Mouse (Mus musculus): Measurements from ENCODE around the gene Slc24a1. TPM values are rescaled to one million over a fixed set of nuclear protein-coding genes. Genes with fewer than 3 reads are reported as not detected.

The Slc24a1 gene
- polyA plus RNA-seq, 1 experiment: not detected

DNA sequence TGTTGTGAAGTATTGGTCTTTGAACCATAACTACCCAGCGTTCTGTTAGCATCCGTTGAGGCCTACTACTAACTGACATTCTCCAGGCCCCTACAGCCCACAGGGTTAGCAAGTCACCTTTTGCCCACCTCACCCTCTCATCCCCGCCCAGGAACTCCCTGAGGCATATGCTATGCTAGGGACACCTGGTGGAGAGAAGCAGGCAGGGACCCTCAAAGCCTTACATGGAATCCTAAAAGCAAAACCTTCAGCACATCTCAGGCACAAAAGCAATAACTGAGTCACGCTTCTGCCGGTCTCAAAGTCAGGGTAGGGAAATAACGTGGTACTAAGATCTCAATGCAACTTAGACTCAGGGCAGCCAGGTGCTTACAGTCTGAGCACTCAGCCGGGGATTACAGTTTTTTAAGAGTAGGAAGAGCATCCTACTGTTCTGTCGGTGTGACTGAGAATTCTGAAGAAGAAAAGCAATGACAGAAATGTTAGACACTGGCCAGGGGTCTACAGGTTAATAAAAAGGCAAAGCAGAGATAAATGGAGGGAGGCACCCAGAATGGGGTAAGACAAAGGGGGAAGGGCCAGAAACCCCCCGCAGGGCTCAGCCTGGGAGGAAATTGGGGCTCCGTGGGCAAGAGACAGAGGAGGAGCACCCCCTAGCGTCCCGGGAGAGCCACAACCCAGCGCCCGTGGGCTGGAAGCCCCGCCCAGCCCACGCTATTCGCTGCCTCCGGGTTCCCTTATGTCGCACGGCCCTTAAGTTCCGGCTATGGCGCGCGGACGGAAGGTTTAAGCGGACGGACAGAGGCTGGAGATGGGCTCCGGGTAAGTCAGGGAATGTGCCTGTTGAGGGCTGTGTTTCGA, 8.9 kb upstream of the Slc24a1 start, which contains the start of gene Ints14:
TSS of gene Ints14 (plus strand) at position 789 of the 861 bp plus-strand sequence.
- H3K4me3 ChIP-seq (ENCODE audit: insufficient read depth, low read length): peak within 1 kb of the TSS; percentile 97
- TF ChIP-seq POLR2A (IDR thresholded peaks at IDR 0.05; ENCODE audit: borderline replicate concordance, low read depth, low read length) (peak; percentile 74; the same call in 1 of the 2 replicates), CTCF (IDR thresholded peaks at IDR 0.05; ENCODE audit: low read depth, low read length) (peak; percentile 82)
- H3K4me1 ChIP-seq (ENCODE audit: control insufficient read depth, insufficient read depth, low read length): peaks cover 13% of the 10 kb centered on the region
- H3K27ac ChIP-seq (ENCODE audit: insufficient read depth, low read depth, low read length): peak within 1 kb of the TSS; percentile 76

DNA sequence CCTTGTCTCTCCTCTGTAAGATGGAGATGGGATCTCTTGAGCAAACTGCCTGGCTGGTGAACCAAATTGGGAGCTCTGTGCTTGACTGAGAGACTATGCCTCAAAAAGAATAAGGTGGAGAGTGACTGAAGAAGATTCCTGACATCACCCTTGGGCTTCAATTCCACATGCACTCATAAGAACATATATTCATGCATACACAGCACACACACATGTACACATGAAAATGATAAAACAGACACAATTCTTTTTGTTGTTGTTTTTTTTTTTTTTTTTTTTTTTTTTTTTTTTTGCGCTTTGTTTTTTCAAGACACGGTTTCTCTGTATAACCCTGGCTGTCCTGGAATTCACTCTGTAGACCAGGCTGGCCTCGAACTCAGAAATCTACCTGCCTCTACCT, 5.9 kb upstream of the Slc24a1 start:
- no peak for TF ChIP-seq POLR2A (IDR thresholded peaks at IDR 0.05; ENCODE audit: borderline replicate concordance, low read depth, low read length)
- TF ChIP-seq CTCF (IDR thresholded peaks at IDR 0.05; ENCODE audit: low read depth, low read length): no peak
- H3K4me3 ChIP-seq (ENCODE audit: insufficient read depth, low read length): no peak overlapping the region
- H3K27ac ChIP-seq (ENCODE audit: insufficient read depth, low read depth, low read length): no peak overlapping the region
- peaks cover 13% of the 10 kb centered on the region for H3K4me1 ChIP-seq (ENCODE audit: control insufficient read depth, insufficient read depth, low read length)

DNA sequence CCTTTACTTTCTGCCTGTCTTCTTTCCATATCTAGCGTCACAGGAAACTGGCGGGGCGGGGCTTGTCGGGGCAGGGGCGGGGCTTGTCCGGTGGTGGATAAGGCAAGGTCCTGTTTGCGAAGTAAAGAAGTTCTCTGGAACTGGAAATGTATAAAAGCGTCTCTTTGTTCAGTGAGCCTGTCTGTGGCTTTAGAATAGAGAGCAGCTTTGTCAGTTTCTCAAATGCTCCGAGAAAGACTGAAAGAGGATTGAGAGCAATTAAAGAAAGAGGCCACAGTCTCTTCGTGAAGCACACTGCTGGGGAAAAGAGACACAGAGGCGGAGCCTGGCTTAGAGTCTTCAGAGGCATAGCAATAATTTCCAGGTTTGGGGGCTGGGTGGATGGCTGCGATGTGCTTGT, 4.9 kb upstream of the Slc24a1 start:
- H3K4me1 ChIP-seq (ENCODE audit: control insufficient read depth, insufficient read depth, low read length): peaks cover 10% of the 10 kb centered on the region; the same call in 1 of the 2 replicates
- H3K4me3 ChIP-seq (ENCODE audit: insufficient read depth, low read length): no peak overlapping the region
- H3K27ac ChIP-seq (ENCODE audit: insufficient read depth, low read depth, low read length): no peak overlapping the region
- TF ChIP-seq CTCF (IDR thresholded peaks at IDR 0.05; ENCODE audit: low read depth, low read length) (no peak), POLR2A (IDR thresholded peaks at IDR 0.05; ENCODE audit: borderline replicate concordance, low read depth, low read length) (no peak)

DNA sequence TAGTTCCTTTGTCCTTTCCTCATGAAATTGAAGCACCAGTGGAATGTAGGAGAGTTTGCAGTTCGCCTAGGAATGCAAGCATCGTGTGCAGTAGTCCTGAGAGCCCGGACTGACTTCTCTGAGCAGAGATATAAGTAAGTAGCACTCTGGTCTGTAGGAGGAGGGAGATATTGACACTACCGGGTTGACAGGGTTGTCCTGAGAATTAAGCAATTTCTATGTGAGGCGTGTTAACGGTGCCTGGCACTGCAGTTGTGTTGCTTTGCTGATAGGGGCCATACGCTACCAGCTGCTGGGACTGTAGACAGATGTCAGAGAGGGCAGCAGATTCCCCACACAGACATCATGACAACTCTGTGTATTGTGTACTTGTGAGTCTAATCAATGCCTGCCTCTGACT, 1.8 kb upstream of the Slc24a1 start:
- Histone ChIP-seq H3K4me3 (ENCODE audit: insufficient read depth, low read length) (no peak overlapping the region), H3K4me1 (ENCODE audit: control insufficient read depth, insufficient read depth, low read length) (peaks cover 5% of the 10 kb centered on the region; the same call in 1 of the 2 replicates), H3K27ac (ENCODE audit: insufficient read depth, low read depth, low read length) (no peak overlapping the region)
- TF ChIP-seq POLR2A (IDR thresholded peaks at IDR 0.05; ENCODE audit: borderline replicate concordance, low read depth, low read length): no peak

DNA sequence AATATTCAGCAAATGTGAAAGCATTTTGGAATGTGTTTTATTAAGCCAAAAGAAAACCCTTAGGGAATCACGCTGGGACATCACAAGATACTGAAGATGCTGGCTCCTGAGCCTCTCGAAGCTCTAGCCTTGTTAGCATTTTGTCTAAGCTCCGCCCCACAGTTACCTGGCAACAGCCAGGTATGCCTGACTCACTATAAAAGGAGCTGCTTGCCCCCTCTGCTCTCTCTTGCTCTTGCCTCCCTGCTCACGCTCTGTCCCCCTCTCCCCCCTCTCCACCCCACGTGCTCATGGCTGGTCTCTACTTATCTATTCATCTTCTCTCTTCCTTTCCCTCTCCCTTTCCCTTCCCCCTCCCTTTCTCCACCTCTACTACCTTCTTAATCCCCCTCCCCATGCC, 648 bp upstream of the Slc24a1 start:
- H3K4me1 ChIP-seq (ENCODE audit: control insufficient read depth, insufficient read depth, low read length): peaks cover 5% of the 10 kb centered on the region; the same call in 1 of the 2 replicates

DNA sequence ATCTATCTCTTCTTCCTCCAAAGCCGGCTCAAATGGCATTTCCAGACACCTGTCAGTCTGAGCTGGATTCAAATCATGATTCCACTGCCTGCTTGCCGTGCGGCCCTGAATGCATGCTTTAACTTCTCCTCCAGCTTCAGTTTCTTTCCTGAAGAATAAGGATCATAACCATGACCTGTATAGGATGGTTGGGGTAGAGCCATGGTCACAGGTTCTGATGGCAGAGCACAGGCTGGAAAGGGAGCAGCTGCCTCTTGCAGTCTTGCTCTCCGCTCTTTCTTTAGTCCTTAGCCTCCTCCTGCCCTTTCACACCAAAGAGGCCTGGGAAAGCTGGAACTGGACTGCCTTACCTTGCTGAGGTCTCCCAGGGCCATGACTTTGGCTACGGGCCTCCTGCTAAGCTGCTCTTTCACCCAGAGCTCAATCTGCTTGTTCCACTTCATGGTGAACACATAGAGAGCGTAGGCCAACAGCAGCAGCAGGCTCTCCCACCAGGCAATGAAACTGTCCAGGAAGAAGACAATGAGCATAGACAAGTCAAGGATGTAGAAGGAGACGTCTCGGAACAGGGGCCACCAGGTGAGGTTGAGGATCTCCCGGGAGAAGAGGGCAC, 3.8 kb downstream of the Slc24a1 start:
- TF ChIP-seq POLR2A (IDR thresholded peaks at IDR 0.05; ENCODE audit: borderline replicate concordance, low read depth, low read length) (no peak), CTCF (IDR thresholded peaks at IDR 0.05; ENCODE audit: low read depth, low read length) (no peak)
- Histone ChIP-seq H3K4me3 (ENCODE audit: insufficient read depth, low read length) (no peak overlapping the region), H3K4me1 (ENCODE audit: control insufficient read depth, insufficient read depth, low read length) (no peaks in the 10 kb centered on the region), H3K27ac (ENCODE audit: insufficient read depth, low read depth, low read length) (no peak overlapping the region)

More for the DNA sequence above, 648 bp upstream of the Slc24a1 start:
- Histone ChIP-seq H3K4me3 (ENCODE audit: insufficient read depth, low read length) (no peak overlapping the region), H3K27ac (ENCODE audit: insufficient read depth, low read depth, low read length) (no peak overlapping the region)
- TF ChIP-seq CTCF (IDR thresholded peaks at IDR 0.05; ENCODE audit: low read depth, low read length) (no peak), POLR2A (IDR thresholded peaks at IDR 0.05; ENCODE audit: borderline replicate concordance, low read depth, low read length) (no peak)

DNA sequence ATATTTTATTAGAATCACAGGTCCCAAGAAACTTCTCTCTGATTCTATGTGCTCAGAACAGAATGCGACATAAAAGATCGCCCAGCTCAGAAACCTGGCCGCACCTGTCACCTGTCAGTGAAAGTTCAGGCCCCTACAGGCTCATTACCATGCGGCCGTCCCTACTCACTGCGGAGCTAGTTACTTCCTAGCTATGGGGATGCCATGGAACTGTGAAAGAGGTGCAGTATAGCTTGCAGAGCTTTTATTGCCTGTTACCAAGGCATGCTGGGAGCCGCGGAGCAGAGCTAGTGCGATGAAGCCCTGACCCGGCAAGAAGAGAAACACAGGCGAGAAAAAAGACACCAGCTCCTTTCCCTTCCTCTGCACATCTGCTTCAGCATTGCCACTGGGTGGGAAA, 7.4 kb downstream of the Slc24a1 start:
- peaks cover 7% of the 10 kb centered on the region for H3K4me1 ChIP-seq (ENCODE audit: control insufficient read depth, insufficient read depth, low read length)
- no peak overlapping the region for H3K4me3 ChIP-seq (ENCODE audit: insufficient read depth, low read length)
- TF ChIP-seq POLR2A (IDR thresholded peaks at IDR 0.05; ENCODE audit: borderline replicate concordance, low read depth, low read length) (no peak), CTCF (IDR thresholded peaks at IDR 0.05; ENCODE audit: low read depth, low read length) (no peak)

DNA sequence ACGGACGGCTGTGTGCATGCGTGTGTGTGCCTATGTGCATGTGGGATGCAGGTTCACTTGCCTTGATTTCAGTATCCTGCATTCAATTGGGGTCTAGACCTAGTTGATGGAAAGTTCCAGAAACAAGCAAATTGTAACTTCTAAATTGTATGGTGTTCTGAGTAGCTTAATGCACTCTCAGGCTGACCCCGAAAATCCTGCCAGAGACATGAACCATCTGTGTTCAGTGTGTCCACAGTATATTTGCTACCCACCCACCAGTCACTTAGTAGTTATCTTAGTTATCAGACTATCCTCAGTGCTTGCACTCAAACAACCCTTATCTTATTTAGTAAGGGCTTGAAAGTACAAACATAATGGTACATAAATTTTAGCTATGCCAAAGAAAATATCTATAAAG, 9.8 kb downstream of the Slc24a1 start:
- Histone ChIP-seq H3K4me3 (ENCODE audit: insufficient read depth, low read length) (no peak overlapping the region), H3K4me1 (ENCODE audit: control insufficient read depth, insufficient read depth, low read length) (peaks cover 16% of the 10 kb centered on the region), H3K27ac (ENCODE audit: insufficient read depth, low read depth, low read length) (no peak overlapping the region)
- TF ChIP-seq CTCF (IDR thresholded peaks at IDR 0.05; ENCODE audit: low read depth, low read length) (no peak), POLR2A (IDR thresholded peaks at IDR 0.05; ENCODE audit: borderline replicate concordance, low read depth, low read length) (no peak)

More for the DNA sequence above, 7.4 kb downstream of the Slc24a1 start:
- H3K27ac ChIP-seq (ENCODE audit: insufficient read depth, low read depth, low read length): no peak overlapping the region

DNA sequence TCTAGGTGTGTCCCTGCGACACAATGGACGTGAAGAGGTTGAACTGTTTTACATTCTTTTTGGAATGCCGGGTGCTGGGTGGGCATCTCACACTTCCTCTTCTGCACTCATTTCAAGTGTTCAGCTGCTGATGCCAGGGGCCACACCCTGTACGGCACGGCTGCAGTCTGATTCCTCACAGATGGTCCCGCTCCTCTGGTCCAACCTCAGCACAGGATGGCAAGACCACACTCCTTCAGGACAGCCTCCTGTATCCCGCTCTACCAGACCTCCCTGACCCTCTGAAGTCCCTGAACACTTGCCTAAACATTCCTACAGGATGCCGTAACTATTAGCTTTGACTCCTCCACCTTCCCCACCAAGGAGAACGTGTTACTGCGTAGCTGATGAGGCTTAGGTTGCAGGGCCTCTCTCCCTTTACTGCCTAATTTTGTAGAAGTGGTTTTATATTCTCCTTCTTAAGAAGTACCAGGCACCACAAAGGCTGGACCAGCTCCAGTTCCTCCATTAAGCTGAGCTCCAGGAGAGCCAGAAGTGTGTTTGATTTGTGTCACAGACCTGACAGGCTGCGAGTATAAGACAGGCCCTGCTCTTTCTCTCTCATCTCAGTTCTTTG, 10.6 kb downstream of the Slc24a1 start:
- peaks cover 16% of the 10 kb centered on the region for H3K4me1 ChIP-seq (ENCODE audit: control insufficient read depth, insufficient read depth, low read length)
- no peak overlapping the region for H3K27ac ChIP-seq (ENCODE audit: insufficient read depth, low read depth, low read length)
- H3K4me3 ChIP-seq (ENCODE audit: insufficient read depth, low read length): no peak overlapping the region
- no peak for TF ChIP-seq CTCF (IDR thresholded peaks at IDR 0.05; ENCODE audit: low read depth, low read length)
- TF ChIP-seq POLR2A (IDR thresholded peaks at IDR 0.05; ENCODE audit: borderline replicate concordance, low read depth, low read length): no peak
